Mouse (Mus musculus) liver, postnatal 0 days (tissue): ENCODE measurements at regions not wholly inside any gene's neighbourhood (a gene's known extent, or its start where the extent isn't known, plus 50 kb on each side); places are given as distances from the start of the nearest gene placed in this dataset.

ENCODE experiments used
- CTCF ChIP-seq: sonication (generic); IDR thresholded peaks from 2 replicates; pipeline ENCODE4 v1.5.1; 2016; ENCODE audit warnings: antibody characterized with exemption, low read depth
- EP300 ChIP-seq: IDR thresholded peaks from 2 replicates; pipeline ENCODE4 v1.6.1; 2016; ENCODE audit warnings: antibody characterized with exemption, low read depth, mild to moderate bottlenecking

DNA sequence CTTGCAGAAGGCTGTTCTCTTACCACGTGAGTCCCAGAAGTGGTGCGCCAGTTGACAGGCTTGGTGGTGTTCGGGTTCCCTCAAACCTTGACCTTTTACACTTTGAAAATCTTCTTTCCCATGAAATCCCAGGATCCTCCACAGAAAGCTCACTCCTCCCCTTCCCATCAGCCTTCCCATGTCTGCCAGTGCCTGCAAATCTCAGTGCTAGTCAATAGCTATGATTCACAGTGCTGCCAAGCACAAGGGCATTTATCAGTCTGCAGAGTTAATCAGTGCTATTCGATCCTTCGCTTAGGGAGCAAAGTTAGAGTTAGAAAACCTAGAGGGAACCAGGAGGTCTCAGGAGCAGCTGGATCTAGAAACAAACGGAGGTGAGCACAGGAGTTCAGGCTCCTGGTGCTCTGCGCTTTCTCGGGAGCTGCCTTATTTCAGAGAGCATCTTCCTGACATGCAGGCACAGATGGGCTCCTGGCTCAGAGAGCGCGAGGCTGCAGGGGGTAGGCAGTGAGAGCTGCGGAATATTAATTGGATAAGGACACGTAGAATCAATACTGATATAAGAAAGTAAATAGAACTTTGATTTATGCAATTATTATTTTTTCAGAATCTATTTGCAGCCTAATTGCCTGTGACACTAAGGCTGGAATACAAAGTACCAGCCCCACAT lies 190.0 kb upstream of the Tgfbr2 start:
- TF ChIP-seq CTCF, result no peak
- TF ChIP-seq EP300, result no peak
